Mouse (Mus musculus) testis, adult 2 months (tissue): Measurements from ENCODE around the gene Fcamr. TPM values are rescaled to one million over a fixed set of nuclear protein-coding genes. Genes with fewer than 3 reads are reported as not detected.

Experiments used
- H3K27ac ChIP-seq: fragments of 200-500 bp; 2 replicates; pipeline ENCODE4 v1.5.1; 2012; ENCODE audit warnings: low read depth, low read length; ENCODE audit not compliant: control insufficient read depth, insufficient read depth
- H3K27me3 ChIP-seq: fragments of 200-500 bp; 2 replicates; pipeline ENCODE4 v1.6.1; 2012; ENCODE audit warnings: mild to moderate bottlenecking, low read length, moderate library complexity; ENCODE audit not compliant: control insufficient read depth, insufficient read depth
- H3K36me3 ChIP-seq: fragments of 200-500 bp; 2 replicates; pipeline ENCODE4 v1.6.1; 2012; ENCODE audit warnings: mild to moderate bottlenecking, low read length; ENCODE audit not compliant: control insufficient read depth, insufficient read depth
- H3K4me1 ChIP-seq: fragments of 200-500 bp; 2 replicates; pipeline ENCODE4 v1.6.1; 2012; ENCODE audit warnings: low read length; ENCODE audit not compliant: control insufficient read depth, insufficient read depth
- H3K4me3 ChIP-seq: fragments of 200-500 bp; 2 replicates; pipeline ENCODE4 v1.5.1; 2012; ENCODE audit warnings: low read depth, mild to moderate bottlenecking, low read length, moderate library complexity, mixed read lengths; ENCODE audit not compliant: control insufficient read depth
- CTCF ChIP-seq: fragments of 200-500 bp; IDR thresholded peaks from 2 replicates; pipeline ENCODE4 v1.5.1; 2012; ENCODE audit warnings: low read depth, mild to moderate bottlenecking, inconsistent platforms, low read length, moderate library complexity; ENCODE audit not compliant: control insufficient read depth, insufficient read depth, insufficient replicate concordance
- POLR2A ChIP-seq: fragments of 200-500 bp; IDR thresholded peaks from 2 replicates; pipeline ENCODE4 v1.6.1; 2012; ENCODE audit warnings: low read depth, mild to moderate bottlenecking, inconsistent platforms, low read length, moderate library complexity; ENCODE audit not compliant: control insufficient read depth
- polyA plus RNA-seq: library from polyadenylated mRNA; depleted of rRNA; stranded (reverse); fragments of >200 nt; gene quantifications from 2 replicates; pipeline ENCODE4 v1.2.3, GENCODE M21; 2012; rRNA removed

Gene Fcamr
- 0.14 and 0.23 TPM in 2 replicates for polyA plus RNA-seq

DNA sequence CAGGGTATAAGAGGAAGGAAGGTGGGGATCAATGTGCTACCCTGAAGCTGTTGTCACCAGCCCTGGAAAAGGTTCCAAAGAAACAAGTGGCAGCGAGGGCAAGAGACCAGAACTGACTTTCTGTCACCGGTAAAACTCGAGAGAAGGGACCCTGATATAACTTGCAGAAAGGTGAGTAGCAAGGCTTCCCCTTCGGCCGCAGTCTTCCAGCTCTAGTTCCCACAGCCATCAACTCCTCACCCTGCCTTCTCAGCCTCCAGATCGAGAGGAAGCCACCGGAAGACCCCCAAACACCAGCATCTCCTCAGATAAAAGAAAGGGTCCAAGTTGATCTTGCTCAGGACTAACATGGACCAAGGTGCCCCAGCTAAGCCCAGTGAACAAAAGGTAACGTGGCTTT, at the start of gene Fcamr:
Gene Fcamr, plus strand, starts transcription at position 301 of the 400 bp plus-strand sequence.
- H3K4me3 ChIP-seq: no peak within 1 kb of the TSS
- H3K27ac ChIP-seq: no peak within 1 kb of the TSS
- H3K36me3 ChIP-seq: no peaks in the 10 kb centered on the region
- H3K27me3 ChIP-seq: no peaks in the 10 kb centered on the region
- TF ChIP-seq POLR2A (no peak), CTCF (no peak)
- no peaks in the 10 kb centered on the region for H3K4me1 ChIP-seq

DNA sequence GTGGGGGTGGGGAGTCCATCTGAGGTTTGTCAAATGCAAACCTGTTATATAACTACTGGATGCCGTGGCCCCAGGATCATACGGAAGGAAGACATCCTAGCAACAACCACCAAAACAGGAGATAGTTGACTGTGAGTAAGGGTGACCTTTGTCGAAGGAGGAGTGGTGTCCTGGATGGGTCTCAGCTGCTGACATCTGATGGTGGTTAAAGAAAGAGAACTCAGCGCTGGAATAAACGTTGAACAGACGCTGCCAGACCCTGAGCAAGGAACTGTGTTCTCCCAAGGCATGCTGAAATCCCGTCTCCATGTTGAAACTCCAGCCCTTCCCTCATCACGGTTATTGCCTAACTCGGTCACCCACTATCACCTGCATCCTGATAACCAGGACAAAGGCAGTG, 41.0 kb upstream of the Fcamr start:
- peak overlapping the region; percentile 70 for H3K4me3 ChIP-seq
- H3K36me3 ChIP-seq: no peaks in the 10 kb centered on the region
- peak overlapping the region; percentile 29 for H3K27ac ChIP-seq
- peaks cover 5% of the 10 kb centered on the region for H3K4me1 ChIP-seq
- H3K27me3 ChIP-seq: no peaks in the 10 kb centered on the region
- TF ChIP-seq POLR2A: no peak
- no peak for TF ChIP-seq CTCF

DNA sequence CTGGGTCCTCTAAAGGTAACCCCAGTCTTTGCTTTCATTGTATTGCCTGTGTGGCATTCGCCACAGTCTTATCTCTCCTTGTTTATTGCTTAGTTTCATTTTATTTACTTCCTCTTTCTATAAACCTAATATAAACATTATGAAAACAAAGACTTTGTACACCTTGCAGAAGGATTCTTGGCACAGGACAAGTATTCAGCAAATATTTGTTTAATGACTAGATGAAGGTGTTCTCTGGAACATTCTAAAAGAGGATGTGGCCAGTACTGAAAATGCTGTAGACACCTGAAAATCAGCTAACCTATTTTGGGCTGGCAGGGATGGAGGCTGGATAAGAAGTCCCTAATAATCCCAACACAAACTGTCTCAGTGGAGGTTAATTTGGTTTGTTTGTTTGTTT, 39.1 kb upstream of the Fcamr start:
- H3K4me1 ChIP-seq: peaks cover 5% of the 10 kb centered on the region
- TF ChIP-seq POLR2A (no peak), CTCF (no peak)
- no peak overlapping the region for H3K27ac ChIP-seq
- H3K4me3 ChIP-seq: no peak overlapping the region
- H3K36me3 ChIP-seq: no peaks in the 10 kb centered on the region
- no peaks in the 10 kb centered on the region for H3K27me3 ChIP-seq

DNA sequence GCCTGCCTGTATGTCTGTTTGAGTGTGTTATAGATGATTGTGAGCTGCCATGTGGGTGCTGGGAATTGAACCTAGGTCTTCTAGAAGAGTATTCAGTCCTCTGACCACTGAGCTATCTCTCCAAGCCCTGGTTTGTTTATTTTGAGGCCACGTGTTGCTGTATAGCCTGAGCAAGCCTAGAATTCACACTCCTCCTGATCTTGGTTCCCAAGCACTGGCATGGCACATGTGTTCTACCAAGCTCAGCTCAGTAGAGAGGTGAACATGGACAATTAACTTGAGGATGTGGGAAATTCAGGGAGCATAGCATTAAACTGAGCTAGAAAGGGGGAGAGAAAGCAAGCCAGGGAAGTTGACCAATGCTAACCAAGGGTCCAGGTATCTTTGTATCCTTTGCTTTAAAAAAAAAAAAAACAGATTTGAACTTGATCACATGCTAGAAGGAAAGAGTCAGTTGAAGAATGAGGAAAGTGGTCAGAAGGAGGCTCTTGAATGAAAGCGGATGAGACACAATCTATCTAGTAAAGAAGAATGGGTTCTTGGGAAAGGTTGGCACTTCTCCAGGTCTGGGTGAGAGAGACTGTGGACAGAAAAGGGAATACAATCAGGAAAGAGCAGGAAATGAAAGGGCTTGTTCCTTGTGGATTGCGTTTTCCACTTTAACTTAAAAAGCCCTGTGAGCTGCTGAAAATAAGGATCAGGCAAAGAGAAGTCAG, 38.5 kb upstream of the Fcamr start:
- peaks cover 5% of the 10 kb centered on the region for H3K4me1 ChIP-seq
- no peaks in the 10 kb centered on the region for H3K27me3 ChIP-seq
- H3K36me3 ChIP-seq: no peaks in the 10 kb centered on the region
- H3K27ac ChIP-seq: no peak overlapping the region
- H3K4me3 ChIP-seq: no peak overlapping the region
- TF ChIP-seq POLR2A (no peak), CTCF (no peak)

DNA sequence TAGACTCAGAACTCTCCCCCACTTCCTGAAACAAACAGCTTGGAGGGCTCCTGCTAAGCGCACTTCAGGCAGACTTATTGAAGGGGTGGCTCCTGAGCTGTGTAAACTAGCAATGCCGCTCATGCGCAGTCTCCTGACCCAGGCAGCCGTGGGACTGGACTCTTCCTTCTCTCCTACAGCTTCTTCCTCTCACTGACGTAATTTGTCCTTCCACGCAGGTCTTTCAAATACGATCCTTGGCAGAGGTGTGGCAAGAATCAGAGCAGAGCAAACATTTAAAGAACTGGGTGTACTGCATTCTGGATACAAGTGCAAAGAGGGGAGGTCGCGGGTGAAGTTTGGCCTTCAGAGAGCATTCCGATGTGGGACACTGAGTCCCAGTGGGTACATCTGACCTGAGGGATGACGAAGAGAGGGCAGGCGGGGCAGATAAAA, 36.7 kb upstream of the Fcamr start:
- TF ChIP-seq CTCF (no peak), POLR2A (no peak)

DNA sequence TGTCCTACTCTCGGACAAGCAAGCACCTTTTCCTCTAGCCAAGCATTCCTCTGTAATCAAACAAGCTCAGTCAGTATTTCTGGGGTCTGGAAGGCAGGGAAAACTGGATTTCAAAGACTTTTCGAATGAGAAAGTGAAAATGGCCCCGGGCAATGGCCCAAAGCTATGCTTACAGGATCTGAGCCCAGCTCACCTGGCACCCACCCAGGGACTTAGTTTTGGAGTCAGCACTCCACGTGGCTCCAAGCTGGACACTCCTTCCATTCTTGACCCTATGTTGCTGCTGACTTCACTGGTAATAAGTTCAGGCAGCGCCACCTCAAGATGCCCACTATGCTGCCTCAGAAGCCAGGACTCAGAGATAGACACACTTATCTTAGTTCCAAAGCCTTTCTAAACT, 33.6 kb upstream of the Fcamr start:
- H3K4me1 ChIP-seq: no peaks in the 10 kb centered on the region; the same call in none of the 2 replicates
- TF ChIP-seq POLR2A (no peak), CTCF (no peak)
- no peaks in the 10 kb centered on the region for H3K27me3 ChIP-seq
- H3K36me3 ChIP-seq: no peaks in the 10 kb centered on the region
- no peak overlapping the region for H3K4me3 ChIP-seq
- no peak overlapping the region for H3K27ac ChIP-seq

More for the DNA sequence above, 36.7 kb upstream of the Fcamr start:
- H3K4me3 ChIP-seq: no peak overlapping the region
- peaks cover 5% of the 10 kb centered on the region for H3K4me1 ChIP-seq
- H3K27ac ChIP-seq: peak overlapping the region; percentile 61; the same call in 1 of the 2 replicates
- no peaks in the 10 kb centered on the region for H3K27me3 ChIP-seq
- no peaks in the 10 kb centered on the region for H3K36me3 ChIP-seq

DNA sequence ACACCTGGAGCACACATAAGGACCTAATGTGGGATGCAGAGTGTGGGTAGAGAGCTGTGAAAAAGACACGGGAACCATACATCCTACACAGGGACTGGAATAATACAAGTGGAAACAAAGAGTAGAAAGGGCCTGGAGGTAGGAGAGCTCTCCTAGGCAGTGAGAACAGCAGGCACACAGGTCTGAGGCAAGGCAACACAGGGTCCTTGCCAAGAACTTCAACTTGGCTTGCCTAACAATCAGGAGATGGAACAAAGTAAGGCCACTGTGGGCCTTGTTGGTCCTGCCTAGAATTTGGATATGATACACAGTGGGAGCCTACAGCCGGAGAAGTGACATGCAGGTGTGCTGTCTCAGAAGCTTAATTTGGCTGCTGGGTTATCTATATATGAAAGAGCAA, 30.8 kb upstream of the Fcamr start:
- H3K4me3 ChIP-seq: no peak overlapping the region
- no peaks in the 10 kb centered on the region for H3K27me3 ChIP-seq
- no peaks in the 10 kb centered on the region for H3K36me3 ChIP-seq
- H3K27ac ChIP-seq: no peak overlapping the region
- no peaks in the 10 kb centered on the region for H3K4me1 ChIP-seq
- TF ChIP-seq POLR2A: no peak
- TF ChIP-seq CTCF: no peak
